Mouse (Mus musculus) E14TG2a.4 (cell line): Measurements from ENCODE around the gene Lrrc66.

Experiments used
- CTCF ChIP-seq: conservative IDR thresholded peaks from 2 replicates; pipeline ENCODE4 v1.5.1; 2014; ENCODE audit warnings: low read length
- NANOG ChIP-seq: IDR thresholded peaks from 2 replicates; pipeline ENCODE4 v1.6.1; 2014; ENCODE audit warnings: borderline replicate concordance, low read length, mixed read lengths

DNA sequence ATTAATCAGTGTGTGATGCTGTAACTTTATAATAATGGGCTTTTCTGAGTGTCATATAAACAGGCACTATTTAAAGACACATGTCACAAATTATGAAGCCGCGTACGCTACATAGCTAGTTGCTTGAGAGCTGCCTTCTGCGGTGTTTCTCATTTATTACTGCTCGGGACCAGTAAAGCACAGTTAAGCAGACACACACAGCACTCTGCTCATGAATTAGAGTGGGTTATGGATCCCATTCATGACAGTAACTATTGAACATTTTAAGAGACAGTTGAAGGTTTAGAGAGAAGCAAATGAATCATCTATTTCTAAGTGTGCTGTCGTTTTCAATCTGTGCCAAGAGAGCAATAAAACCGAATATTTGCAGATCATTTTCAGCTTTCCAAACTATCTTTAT is 5.5 kb downstream of the Lrrc66 start:
- TF ChIP-seq CTCF: no peak
- no peak for TF ChIP-seq NANOG
